Mouse (Mus musculus) olfactory bulb, adult 2 months (tissue): ENCODE measurements around the gene Itga2. TPM values are rescaled to one million over a fixed set of nuclear protein-coding genes. Genes with fewer than 3 reads are reported as not detected.

Experiments used
- H3K27ac ChIP-seq: fragments of 200-500 bp; 2 replicates; pipeline ENCODE4 v1.5.1; 2012; ENCODE audit warnings: low read depth, low read length; ENCODE audit not compliant: insufficient read depth
- H3K4me1 ChIP-seq: fragments of 200-500 bp; 2 replicates; pipeline ENCODE4 v1.6.1; 2012; ENCODE audit warnings: low read length; ENCODE audit not compliant: control insufficient read depth, insufficient read depth
- H3K4me3 ChIP-seq: fragments of 200-500 bp; 2 replicates; pipeline ENCODE4 v1.5.1; 2012; ENCODE audit warnings: mild to moderate bottlenecking, low read depth, low read length, moderate library complexity; ENCODE audit not compliant: insufficient read depth
- CTCF ChIP-seq: fragments of 200-500 bp; IDR thresholded peaks from 2 replicates; pipeline ENCODE4 v1.5.1; 2012; ENCODE audit warnings: low read depth, mild to moderate bottlenecking, low read length, moderate library complexity; ENCODE audit not compliant: insufficient read depth
- POLR2A ChIP-seq: fragments of 200-500 bp; IDR thresholded peaks from 2 replicates; pipeline ENCODE4 v1.6.1; 2012; ENCODE audit warnings: mild to moderate bottlenecking, low read depth, low read length, moderate library complexity; ENCODE audit not compliant: insufficient read depth
- WGBS: fragments of 180-500 bp; shearing (Covaris S2); methylation state at CpG from one replicate; pipeline ENCODE4 v1.1.7; 2018; 5-methylcytosine and 5-hydroxymethylcytosine counted together
- polyA plus RNA-seq: library from polyadenylated mRNA; stranded (reverse); fragments of >200 nt; gene quantifications from 2 replicates; pipeline ENCODE4 v1.2.4, GENCODE M21; 2012; ENCODE audit warnings: low replicate concordance; ENCODE audit not compliant: missing spikeins, insufficient read depth, insufficient read length

Itga2 gene
- polyA plus RNA-seq, 1 experiment, result not detected

DNA sequence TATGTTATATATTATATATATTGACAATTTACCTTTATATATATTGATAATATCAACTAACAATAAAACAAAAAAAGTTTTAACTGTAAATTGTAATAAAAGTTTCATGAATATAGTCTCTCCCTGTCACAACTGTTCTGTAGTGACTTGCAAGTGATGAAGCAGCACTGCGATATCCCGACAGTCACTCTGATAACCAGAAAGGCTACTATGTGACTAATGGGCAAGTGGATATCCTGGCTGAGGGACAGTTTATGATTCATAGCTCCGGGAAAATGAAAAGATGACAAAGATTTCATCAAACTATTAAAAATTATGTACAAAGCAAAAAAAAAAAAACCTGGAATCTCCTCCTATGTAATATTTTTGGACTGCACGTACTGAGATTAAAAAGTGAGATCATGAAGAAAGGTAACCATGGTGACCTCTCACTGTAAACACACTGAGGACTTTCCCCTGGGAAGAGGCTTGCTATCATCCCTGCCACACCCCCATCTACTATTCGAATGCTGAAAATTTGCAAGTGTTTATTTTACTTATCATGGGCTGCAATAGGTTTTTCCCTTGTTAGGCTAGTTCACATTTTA lies 122.2 kb downstream of the Itga2 start:
- 82% methylated on average over 5 of the region's 5 CpGs for WGBS
- H3K27ac ChIP-seq, result no peak overlapping the region

DNA sequence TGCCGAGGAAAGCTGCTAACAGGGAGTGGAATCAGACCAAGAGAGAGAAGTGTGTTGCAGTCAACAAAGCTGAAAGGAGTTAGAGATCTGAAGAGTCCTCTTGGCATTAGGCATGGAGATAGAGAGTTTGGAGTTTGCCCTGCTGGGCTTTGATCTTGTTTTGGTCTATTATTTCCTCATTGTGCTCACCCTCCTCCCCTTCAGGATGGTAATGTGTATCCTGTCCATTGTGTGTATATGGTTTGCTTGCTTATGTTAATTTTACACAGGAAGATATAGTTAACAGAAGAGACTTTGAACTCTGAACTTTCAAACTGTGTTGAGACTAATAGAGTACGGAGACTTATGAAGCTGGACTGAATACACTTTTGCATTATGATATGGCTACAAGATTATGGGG lies 128.9 kb downstream of the Itga2 start:
- H3K4me3 ChIP-seq, result no peak overlapping the region
- no peaks in the 10 kb centered on the region for H3K4me1 ChIP-seq
- no peak for TF ChIP-seq CTCF
- no peak for TF ChIP-seq POLR2A
- 90% methylated on average over 2 of the region's 2 CpGs for WGBS
- no peak overlapping the region for H3K27ac ChIP-seq

More for the DNA sequence above, 122.2 kb downstream of the Itga2 start:
- Histone ChIP-seq H3K4me1 (no peaks in the 10 kb centered on the region), H3K4me3 (no peak overlapping the region)
- TF ChIP-seq POLR2A (no peak), CTCF (no peak)

DNA sequence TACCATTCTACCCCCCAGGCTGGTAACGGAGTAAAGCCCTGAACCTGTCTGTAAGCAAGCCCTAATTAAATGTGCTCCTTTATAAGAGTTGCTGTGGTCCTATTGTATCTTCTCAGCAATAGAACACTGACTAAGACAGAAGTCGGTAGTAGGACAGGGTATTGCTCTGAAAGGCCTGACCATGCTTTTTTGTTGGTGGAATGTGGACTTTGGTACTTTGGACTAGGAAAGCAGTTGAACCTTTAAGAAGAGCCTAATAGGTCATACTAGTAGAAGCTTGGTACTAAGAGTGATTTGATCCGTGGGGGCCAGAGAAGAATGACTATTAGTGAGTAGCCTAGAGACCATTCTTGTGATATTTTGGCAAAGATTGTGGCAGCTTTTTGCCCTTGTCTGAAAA lies 130.0 kb downstream of the Itga2 start:
- 55% methylated on average over 3 of the region's 3 CpGs for whole genome bisulfite sequencing
- no peak overlapping the region for H3K27ac ChIP-seq
- H3K4me3 ChIP-seq, result no peak overlapping the region
- H3K4me1 ChIP-seq, result no peaks in the 10 kb centered on the region
- TF ChIP-seq CTCF (no peak), POLR2A (no peak)

- H3K4me3 ChIP-seq, result no peak overlapping the region
- TF ChIP-seq POLR2A, result no peak
- no peak for TF ChIP-seq CTCF
- WGBS, result 35% methylated on average over 6 of the region's 6 CpGs
- H3K27ac ChIP-seq, result no peak overlapping the region
- H3K4me1 ChIP-seq, result no peaks in the 10 kb centered on the region
Measured at GRCm38 (mm10) chr13:114793250-114794030, 138.5 kb downstream of the Itga2 start.

- WGBS, result 92% methylated on average over 1 of the region's 1 CpGs
- TF ChIP-seq CTCF (no peak), POLR2A (no peak)
- Histone ChIP-seq H3K27ac (no peak overlapping the region), H3K4me3 (no peak overlapping the region), H3K4me1 (no peaks in the 10 kb centered on the region)
Measured at GRCm38 (mm10) chr13:114791511-114791910, 140.4 kb downstream of the Itga2 start.

Other genes with a start within 250 kb of the Itga2 start
- not detected in 2 replicates for gene Mocs2, start 113.9 kb downstream of the Itga2 start, polyA plus RNA-seq
- not detected in 2 replicates for gene Pelo, start 158.1 kb upstream of the Itga2 start, polyA plus RNA-seq
- not detected in 2 replicates for gene Gm49395, start 169.8 kb upstream of the Itga2 start, polyA plus RNA-seq
- not detected in 2 replicates for gene Itga1, start 169.9 kb upstream of the Itga2 start, polyA plus RNA-seq